Mouse (Mus musculus): ENCODE measurements around the gene Maco1.

GRCm38 (mm10) chr4:134754371-134754770 is 98.8 kb downstream of the Maco1 start:
- TF ChIP-seq POLR2A (IDR thresholded peaks at IDR 0.05; ENCODE audit: low read depth, low read length) (no peak), CTCF (IDR thresholded peaks at IDR 0.05; ENCODE audit: extremely low read depth, insufficient read length, insufficient replicate concordance, low read depth, low read length) (no peak)
